Mouse (Mus musculus): ENCODE results near the gene Olfr771. TPM values are rescaled to one million over a fixed set of nuclear protein-coding genes. Genes with fewer than 3 reads are reported as not detected.
"Not testable (repeated sequence)": the region's sequence is repeated elsewhere in the genome, so short reads cannot be mapped to it uniquely, and the experiment has no call there.

Olfr771 gene
- not detected in 2 replicates for polyA plus RNA-seq (2015; fragmentation: Nextera tagmentation; extraction: Ambion mirVana)

GRCm38 (mm10) chr10:129164651-129165050, at the start of gene Olfr771:
TSS of gene Olfr771 (minus strand) at chr10:129164751.
- no peaks in the 10 kb centered on the region for H3K9me3 ChIP-seq (replicated peaks)
- no peak within 1 kb of the TSS for H3K4me2 ChIP-seq (replicated peaks)
- no peak within 1 kb of the TSS for H3K27ac ChIP-seq (replicated peaks)
- 75% methylated on average over 1 of the region's 1 CpGs for WGBS
- H3K4me1 ChIP-seq = no peaks in the 10 kb centered on the region
- H3K36me3 ChIP-seq = no peaks in the 10 kb centered on the region
- no peak for ATAC-seq (ENCODE audit: insufficient number of reproducible peaks, low FRiP score, low TSS enrichment, low read depth)
- no peaks in the 10 kb centered on the region for H3K27me3 ChIP-seq
- no peak within 1 kb of the TSS for H3K9ac ChIP-seq
- H3K4me3 ChIP-seq (replicated peaks) = no peak within 1 kb of the TSS

GRCm38 (mm10) chr10:129187319-129187718, 22.8 kb upstream of the Olfr771 start, which contains the start of gene Olfr773:
TSS of gene Olfr773 (minus strand) at chr10:129187419.
- H3K9me3 ChIP-seq (replicated peaks); H3K4me1 ChIP-seq; H3K9ac ChIP-seq; ATAC-seq (ENCODE audit: insufficient number of reproducible peaks, low FRiP score, low TSS enrichment, low read depth); H3K27ac ChIP-seq (replicated peaks); H3K36me3 ChIP-seq; H3K27me3 ChIP-seq; H3K4me2 ChIP-seq (replicated peaks); H3K4me3 ChIP-seq (replicated peaks): not testable (repeated sequence)

GRCm38 (mm10) chr10:129177821-129178220, 13.3 kb upstream of the Olfr771 start, which contains the start of gene Olfr772:
TSS of gene Olfr772 (minus strand) at chr10:129177921.
- H3K27ac ChIP-seq (replicated peaks); H3K4me1 ChIP-seq; H3K27me3 ChIP-seq; ATAC-seq (ENCODE audit: insufficient number of reproducible peaks, low FRiP score, low TSS enrichment, low read depth); H3K9ac ChIP-seq; H3K36me3 ChIP-seq; H3K4me2 ChIP-seq (replicated peaks); H3K4me3 ChIP-seq (replicated peaks); H3K9me3 ChIP-seq (replicated peaks): not testable (repeated sequence)
- WGBS = 89% methylated on average over 4 of the region's 4 CpGs

- H3K9ac ChIP-seq = no peak within 1 kb of the TSS
- H3K9me3 ChIP-seq (replicated peaks) = no peaks in the 10 kb centered on the region
- H3K27me3 ChIP-seq = no peaks in the 10 kb centered on the region
- ATAC-seq (ENCODE audit: insufficient number of reproducible peaks, low FRiP score, low TSS enrichment, low read depth) = no peak
- 78% methylated on average over 2 of the region's 2 CpGs for WGBS
- no peaks in the 10 kb centered on the region for H3K36me3 ChIP-seq
- H3K27ac ChIP-seq (replicated peaks) = no peak within 1 kb of the TSS
- H3K4me1 ChIP-seq = no peaks in the 10 kb centered on the region
- no peak within 1 kb of the TSS for H3K4me2 ChIP-seq (replicated peaks)
- H3K4me3 ChIP-seq (replicated peaks) = no peak within 1 kb of the TSS
Observed at GRCm38 (mm10) chr10:129138898-129139297, 25.7 kb downstream of the Olfr771 start, which contains the start of gene Olfr770. TSS of gene Olfr770 (minus strand) at chr10:129138998.

GRCm38 (mm10) chr10:129117761-129118160, 46.8 kb downstream of the Olfr771 start, which contains the start of gene Olfr769:
TSS of gene Olfr769 (minus strand) at chr10:129117861.
- no peak within 1 kb of the TSS for H3K4me2 ChIP-seq (replicated peaks)
- H3K4me3 ChIP-seq (replicated peaks) = no peak within 1 kb of the TSS
- no peaks in the 10 kb centered on the region for H3K36me3 ChIP-seq
- H3K27ac ChIP-seq (replicated peaks) = no peak within 1 kb of the TSS
- H3K4me1 ChIP-seq = no peaks in the 10 kb centered on the region
- ATAC-seq (ENCODE audit: insufficient number of reproducible peaks, low FRiP score, low TSS enrichment, low read depth) = no peak
- H3K9ac ChIP-seq = no peak within 1 kb of the TSS
- H3K27me3 ChIP-seq = no peaks in the 10 kb centered on the region
- H3K9me3 ChIP-seq (replicated peaks) = no peaks in the 10 kb centered on the region
- 79% methylated on average over 2 of the region's 2 CpGs for WGBS

- Histone ChIP-seq H3K9ac (no peak overlapping the region), H3K4me3 (replicated peaks) (no peak overlapping the region), H3K9me3 (replicated peaks) (no peaks in the 10 kb centered on the region), H3K27me3 (no peaks in the 10 kb centered on the region), H3K4me2 (replicated peaks) (no peak overlapping the region), H3K36me3 (no peaks in the 10 kb centered on the region), H3K4me1 (no peaks in the 10 kb centered on the region), H3K27ac (replicated peaks) (no peak overlapping the region)
- WGBS = 92% methylated on average over 3 of the region's 3 CpGs
- no peak for ATAC-seq (ENCODE audit: insufficient number of reproducible peaks, low FRiP score, low TSS enrichment, low read depth)
Observed at GRCm38 (mm10) chr10:129115146-129115545, 49.4 kb downstream of the Olfr771 start.

Other genes with a start within 250 kb of the Olfr771 start
- gene Rdh5, start 241.9 kb downstream of the Olfr771 start, polyA plus RNA-seq (2015; fragmentation: Nextera tagmentation; extraction: Ambion mirVana) = 19.6 and 21.3 TPM in 2 replicates
- 224 and 226 TPM in 2 replicates for gene Bloc1s1, start 240.7 kb downstream of the Olfr771 start, polyA plus RNA-seq (2015; fragmentation: Nextera tagmentation; extraction: Ambion mirVana)
- gene Itga7, start 230.9 kb downstream of the Olfr771 start, polyA plus RNA-seq (2015; fragmentation: Nextera tagmentation; extraction: Ambion mirVana) = 14.3 and 16.5 TPM in 2 replicates
- gene Mettl7b, start 203.8 kb downstream of the Olfr771 start, polyA plus RNA-seq (2015; fragmentation: Nextera tagmentation; extraction: Ambion mirVana) = 0.26 and 0.31 TPM in 2 replicates
- 0.05 TPM in 1 of 2 replicates, not detected in the other for gene Olfr9, start 175.3 kb downstream of the Olfr771 start, polyA plus RNA-seq (2015; fragmentation: Nextera tagmentation; extraction: Ambion mirVana)
- gene Olfr763, start 154.0 kb downstream of the Olfr771 start, polyA plus RNA-seq (2015; fragmentation: Nextera tagmentation; extraction: Ambion mirVana) = not detected in 2 replicates
- gene Olfr764-ps1, start 124.9 kb downstream of the Olfr771 start, polyA plus RNA-seq (2015; fragmentation: Nextera tagmentation; extraction: Ambion mirVana) = not detected in 2 replicates
- gene Olfr765, start 114.8 kb downstream of the Olfr771 start, polyA plus RNA-seq (2015; fragmentation: Nextera tagmentation; extraction: Ambion mirVana) = not detected in 2 replicates
- 0.07 TPM in 1 of 2 replicates, not detected in the other for gene Olfr766-ps1, start 95.8 kb downstream of the Olfr771 start, polyA plus RNA-seq (2015; fragmentation: Nextera tagmentation; extraction: Ambion mirVana)
- not detected in 2 replicates for gene Olfr767, start 81.8 kb downstream of the Olfr771 start, polyA plus RNA-seq (2015; fragmentation: Nextera tagmentation; extraction: Ambion mirVana)
- gene Olfr768, start 65.4 kb downstream of the Olfr771 start, polyA plus RNA-seq (2015; fragmentation: Nextera tagmentation; extraction: Ambion mirVana) = 0.03 TPM in 1 of 2 replicates, not detected in the other
- not detected in 2 replicates for gene Olfr769, start 46.9 kb downstream of the Olfr771 start, polyA plus RNA-seq (2015; fragmentation: Nextera tagmentation; extraction: Ambion mirVana)
- gene Olfr770, start 25.8 kb downstream of the Olfr771 start, polyA plus RNA-seq (2015; fragmentation: Nextera tagmentation; extraction: Ambion mirVana) = not detected in 2 replicates
- not detected in 2 replicates for gene Olfr772, start 13.2 kb upstream of the Olfr771 start, polyA plus RNA-seq (2015; fragmentation: Nextera tagmentation; extraction: Ambion mirVana)
- gene Olfr773, start 22.7 kb upstream of the Olfr771 start, polyA plus RNA-seq (2015; fragmentation: Nextera tagmentation; extraction: Ambion mirVana) = not detected in 2 replicates
- gene Olfr774, start 71.5 kb upstream of the Olfr771 start, polyA plus RNA-seq (2015; fragmentation: Nextera tagmentation; extraction: Ambion mirVana) = not detected in 2 replicates
- gene Olfr775, start 83.7 kb upstream of the Olfr771 start, polyA plus RNA-seq (2015; fragmentation: Nextera tagmentation; extraction: Ambion mirVana) = not detected in 2 replicates
- not detected in 2 replicates for gene Olfr776, start 94.4 kb upstream of the Olfr771 start, polyA plus RNA-seq (2015; fragmentation: Nextera tagmentation; extraction: Ambion mirVana)
- not detected in 2 replicates for gene Olfr777, start 106.7 kb upstream of the Olfr771 start, polyA plus RNA-seq (2015; fragmentation: Nextera tagmentation; extraction: Ambion mirVana)
- gene Olfr780, start 153.4 kb upstream of the Olfr771 start, polyA plus RNA-seq (2015; fragmentation: Nextera tagmentation; extraction: Ambion mirVana) = not detected in 2 replicates
- 0.17 TPM in 1 of 2 replicates, not detected in the other for gene Olfr781, start 164.1 kb upstream of the Olfr771 start, polyA plus RNA-seq (2015; fragmentation: Nextera tagmentation; extraction: Ambion mirVana)
- gene Olfr782, start 184.1 kb upstream of the Olfr771 start, polyA plus RNA-seq (2015; fragmentation: Nextera tagmentation; extraction: Ambion mirVana) = 0.19 TPM in 1 of 2 replicates, not detected in the other
- 0.07 TPM in 1 of 2 replicates, not detected in the other for gene Olfr784, start 219.3 kb upstream of the Olfr771 start, polyA plus RNA-seq (2015; fragmentation: Nextera tagmentation; extraction: Ambion mirVana)
- not detected in 2 replicates for gene Olfr785, start 240.7 kb upstream of the Olfr771 start, polyA plus RNA-seq (2015; fragmentation: Nextera tagmentation; extraction: Ambion mirVana)

Data from embryonic facial prominence, embryonic 15.5 days (tissue).